Mouse (Mus musculus): ENCODE measurements around the gene Tap1. TPM values are rescaled to one million over a fixed set of nuclear protein-coding genes. Genes with fewer than 3 reads are reported as not detected.

The Tap1 gene
- total and polyA plus RNA-seq, 3 experiments = 102 to 184 (median 157) TPM

GRCm38 (mm10) chr17:34197904-34198520 is 10.7 kb downstream of the Tap1 start:
- dilution Hi-C loops (cut with MboI; ENCODE audit: extremely low pct_ligation_motif_present, extremely low pct_unique_long_range_greater_than_20kb, low sequenced_read_pairs) (no loop called here), in situ Hi-C loops (cut with MboI; ENCODE audit: low pct_ligation_motif_present, low pct_unique_long_range_greater_than_20kb, low sequenced_read_pairs) (no loop called here)
- H3K36me3 ChIP-seq (replicated peaks in 1 of 2; ENCODE audit: control insufficient read depth in 1 of 2, insufficient read depth in 1 of 2, low read length in 1 of 2) = peaks cover 53 to 71% of the 10 kb centered on the region in 2 experiments
- H3K4me1 ChIP-seq (ENCODE audit: control insufficient read depth in 1 of 2, insufficient read depth in 2 of 2) = peaks cover 26 to 61% of the 10 kb centered on the region in 2 experiments
- peak; percentile 91 for DNase-seq (ENCODE audit: extremely low read depth)
- peaks cover 56% of the 10 kb centered on the region for H3K79me2 ChIP-seq (replicated peaks; ENCODE audit: control insufficient read depth, extremely low read depth, insufficient read depth, poor library complexity, severe bottlenecking)
- H3K27ac ChIP-seq (ENCODE audit: insufficient read depth, low read depth) = peak overlapping the region; percentile 93
- H3K4me3 ChIP-seq (replicated peaks in 1 of 3; ENCODE audit: low read depth in 2 of 3, low read length in 2 of 3, poor library complexity in 1 of 3) = peak overlapping the region; percentile 85 to 99 (median 93)
- peak overlapping the region; percentile 89 for H3K4me2 ChIP-seq (ENCODE audit: insufficient read depth, low read depth, poor library complexity, severe bottlenecking)
- H3K9ac ChIP-seq (ENCODE audit: insufficient read depth, low read depth) = peak overlapping the region; percentile 100
- H3K27me3 ChIP-seq (replicated peaks) = no peaks in the 10 kb centered on the region
- H3K9me3 ChIP-seq (replicated peaks; ENCODE audit: low read length) = no peaks in the 10 kb centered on the region
- TF ChIP-seq IRF4 (IDR thresholded peaks at IDR 0.05; ENCODE audit: low read depth, low read length) (peak; percentile 97), POLR2A (IDR thresholded peaks at IDR 0.05; ENCODE audit: low read depth, low read length) (peak; percentile 80), GABPA (IDR thresholded peaks at IDR 0.05; ENCODE audit: insufficient replicate concordance, low read depth, low read length) (no peak), RCOR1 (conservative IDR thresholded peaks at IDR 0.05; ENCODE audit: low read depth, low read length) (peak; percentile 80; the same call in 1 of the 2 replicates), NELFE (IDR thresholded peaks at IDR 0.05; ENCODE audit: low read depth, low read length) (peak; percentile 67), MAFK (IDR thresholded peaks at IDR 0.05; ENCODE audit: insufficient replicate concordance, low read length) (peak; percentile 40; the same call in 1 of the 2 replicates), UBTF (IDR thresholded peaks at IDR 0.05; ENCODE audit: low read depth, low read length) (no peak), MYC (IDR thresholded peaks at IDR 0.05; ENCODE audit: low read depth, low read length) (no peak; the same call in 1 of the 2 replicates), SMC3 (IDR thresholded peaks at IDR 0.05; ENCODE audit: low read depth, low read length) (peak; percentile 16; the same call in 1 of the 2 replicates), SIN3A (IDR thresholded peaks at IDR 0.05; ENCODE audit: low read length) (peak; percentile 38), MEF2A (IDR thresholded peaks at IDR 0.05; ENCODE audit: borderline replicate concordance, low read depth, low read length) (peak; percentile 74), TBP (conservative IDR thresholded peaks at IDR 0.05; ENCODE audit: low read depth, low read length) (0 out of 2 replicates have a peak, but pooled peaks have one; percentile 49), USF2 (conservative IDR thresholded peaks at IDR 0.05; ENCODE audit: low read depth, low read length) (no peak), EP300 (IDR thresholded peaks at IDR 0.05; ENCODE audit: low read length) (peak; percentile 82), HCFC1 (IDR thresholded peaks at IDR 0.05; ENCODE audit: low read depth, low read length) (peak; percentile 50), BHLHE40 (IDR thresholded peaks at IDR 0.05; ENCODE audit: low read depth, low read length) (peak; percentile 59), MAX (IDR thresholded peaks at IDR 0.05; ENCODE audit: low read length) (0 out of 2 replicates have a peak, but pooled peaks have one; percentile 20), ZKSCAN1 (IDR thresholded peaks at IDR 0.05; ENCODE audit: borderline replicate concordance, low read depth, low read length) (no peak), MXI1 (IDR thresholded peaks at IDR 0.05; ENCODE audit: low read depth, low read length) (0 out of 2 replicates have a peak, but pooled peaks have one; percentile 65), USF1 (IDR thresholded peaks at IDR 0.05; ENCODE audit: low read depth, low read length) (no peak), KAT2A (IDR thresholded peaks at IDR 0.05; ENCODE audit: insufficient replicate concordance, low read length) (0 out of 2 replicates have a peak, but pooled peaks have one; percentile 51), JUND (conservative IDR thresholded peaks at IDR 0.05; ENCODE audit: low read depth, low read length) (no peak), ZC3H11A (IDR thresholded peaks at IDR 0.05; ENCODE audit: low read depth, low read length) (no peak), CTCF (conservative IDR thresholded peaks at IDR 0.05 in 1 of 2, IDR thresholded peaks at IDR 0.05 in 1 of 2; ENCODE audit: low read depth in 2 of 2, low read length in 2 of 2) (no peak), ZMIZ1 (IDR thresholded peaks at IDR 0.05; ENCODE audit: low read depth, low read length) (peak; percentile 46), TCF12 (IDR thresholded peaks at IDR 0.05; ENCODE audit: low read depth, low read length) (peak; percentile 85), POLR2AphosphoS2 (IDR thresholded peaks at IDR 0.05; ENCODE audit: low read depth, low read length) (no peak; the same call in 1 of the 2 replicates), CHD2 (IDR thresholded peaks at IDR 0.05; ENCODE audit: low read length) (peak; percentile 86), ELF1 (IDR thresholded peaks at IDR 0.05; ENCODE audit: low read depth, low read length) (peak; percentile 79), CHD1 (IDR thresholded peaks at IDR 0.05; ENCODE audit: low read depth, low read length) (no peak), NRF1 (IDR thresholded peaks at IDR 0.05; ENCODE audit: low read depth, low read length) (no peak), PAX5 (IDR thresholded peaks at IDR 0.05; ENCODE audit: low read length) (no peak), RAD21 (IDR thresholded peaks at IDR 0.05; ENCODE audit: low read depth, low read length) (no peak), E2F4 (IDR thresholded peaks at IDR 0.05; ENCODE audit: insufficient replicate concordance, low read depth, low read length) (no peak), JUN (IDR thresholded peaks at IDR 0.05; ENCODE audit: insufficient read depth, low read depth, low read length) (no peak), MAZ (IDR thresholded peaks at IDR 0.05; ENCODE audit: low read depth, low read length) (peak; percentile 92), ZNF384 (IDR thresholded peaks at IDR 0.05; ENCODE audit: low read depth, low read length) (no peak), ETS1 (conservative IDR thresholded peaks at IDR 0.05; ENCODE audit: low read depth, low read length) (peak; percentile 79)

All from CH12.LX (cell line).